Mouse (Mus musculus): ENCODE data around the gene Actn1.

- TF ChIP-seq POLR2A (IDR thresholded peaks at IDR 0.05; ENCODE audit: insufficient read depth, low read length) = no peak
- TF ChIP-seq CTCF (IDR thresholded peaks at IDR 0.05; ENCODE audit: low read depth, low read length) = no peak
- no peak for TF ChIP-seq EP300 (IDR thresholded peaks at IDR 0.05; ENCODE audit: insufficient read depth, low read depth, low read length)
Measured at GRCm38 (mm10) chr12:80121438-80121837, 138.7 kb downstream of the Actn1 start.
